Mouse (Mus musculus) olfactory bulb, adult 2 months (tissue): ENCODE results near the gene Fam131b. TPM values are rescaled to one million over a fixed set of nuclear protein-coding genes. Genes with fewer than 3 reads are reported as not detected.

Experiments
- H3K27ac ChIP-seq: fragments of 200-500 bp; 2 replicates; pipeline ENCODE4 v1.5.1; 2012; ENCODE audit warnings: low read depth, low read length; ENCODE audit not compliant: insufficient read depth
- H3K4me1 ChIP-seq: fragments of 200-500 bp; 2 replicates; pipeline ENCODE4 v1.6.1; 2012; ENCODE audit warnings: low read length; ENCODE audit not compliant: control insufficient read depth, insufficient read depth
- H3K4me3 ChIP-seq: fragments of 200-500 bp; 2 replicates; pipeline ENCODE4 v1.5.1; 2012; ENCODE audit warnings: mild to moderate bottlenecking, low read depth, low read length, moderate library complexity; ENCODE audit not compliant: insufficient read depth
- CTCF ChIP-seq: fragments of 200-500 bp; IDR thresholded peaks from 2 replicates; pipeline ENCODE4 v1.5.1; 2012; ENCODE audit warnings: low read depth, mild to moderate bottlenecking, low read length, moderate library complexity; ENCODE audit not compliant: insufficient read depth
- POLR2A ChIP-seq: fragments of 200-500 bp; IDR thresholded peaks from 2 replicates; pipeline ENCODE4 v1.6.1; 2012; ENCODE audit warnings: mild to moderate bottlenecking, low read depth, low read length, moderate library complexity; ENCODE audit not compliant: insufficient read depth
- WGBS: fragments of 180-500 bp; shearing (Covaris S2); methylation state at CpG from one replicate; pipeline ENCODE4 v1.1.7; 2018; 5-methylcytosine and 5-hydroxymethylcytosine counted together
- polyA plus RNA-seq: library from polyadenylated mRNA; stranded (reverse); fragments of >200 nt; gene quantifications from 2 replicates; pipeline ENCODE4 v1.2.4, GENCODE M21; 2012; ENCODE audit warnings: low replicate concordance; ENCODE audit not compliant: missing spikeins, insufficient read depth, insufficient read length

Fam131b gene
- polyA plus RNA-seq, 1 experiment, result not detected

GRCm38 (mm10) chr6:42342171-42342570 lies 17.7 kb upstream of the Fam131b start:
- WGBS, result 78% methylated on average over 1 of the region's 1 CpGs
- TF ChIP-seq CTCF, result no peak
- TF ChIP-seq POLR2A, result no peak
- Histone ChIP-seq H3K4me1 (peaks cover 3% of the 10 kb centered on the region; the same call in 1 of the 2 replicates), H3K4me3 (no peak overlapping the region), H3K27ac (no peak overlapping the region)

DNA sequence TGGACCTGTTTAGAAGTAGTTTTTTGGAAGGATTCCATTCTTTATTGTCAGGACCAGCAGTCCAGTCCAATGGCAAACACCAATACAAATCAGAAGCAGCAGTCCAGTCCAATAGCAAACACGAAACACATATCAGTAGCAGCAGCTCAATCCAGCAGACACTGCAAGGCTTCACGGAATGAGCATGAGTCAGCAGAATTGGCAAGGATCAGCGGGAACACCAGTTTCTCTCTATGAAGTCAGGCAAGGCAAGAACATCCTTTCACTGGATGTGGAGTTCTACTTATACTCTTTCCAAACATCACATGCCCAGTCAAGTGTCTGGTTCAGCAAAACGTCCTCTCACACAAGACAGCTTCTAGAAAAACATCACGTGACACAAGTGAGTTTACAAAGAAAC lies 15.5 kb upstream of the Fam131b start:
- no peak for TF ChIP-seq CTCF
- no peak for TF ChIP-seq POLR2A
- Histone ChIP-seq H3K27ac (no peak overlapping the region), H3K4me3 (no peak overlapping the region), H3K4me1 (peaks cover 3% of the 10 kb centered on the region; the same call in 1 of the 2 replicates)
- WGBS, result 62% methylated on average over 5 of the region's 5 CpGs

GRCm38 (mm10) chr6:42339189-42339588 lies 14.7 kb upstream of the Fam131b start:
- Histone ChIP-seq H3K4me3 (no peak overlapping the region), H3K4me1 (peaks cover 3% of the 10 kb centered on the region; the same call in 1 of the 2 replicates), H3K27ac (no peak overlapping the region)
- WGBS, result 94% methylated on average over 2 of the region's 2 CpGs
- TF ChIP-seq CTCF (no peak), POLR2A (no peak)

- TF ChIP-seq POLR2A (no peak), CTCF (no peak)
- Histone ChIP-seq H3K4me1 (no peaks in the 10 kb centered on the region), H3K27ac (no peak overlapping the region), H3K4me3 (no peak overlapping the region)
- 94% methylated on average over 3 of the region's 3 CpGs for WGBS
Observed at GRCm38 (mm10) chr6:42330946-42331345, 6.5 kb upstream of the Fam131b start.

DNA sequence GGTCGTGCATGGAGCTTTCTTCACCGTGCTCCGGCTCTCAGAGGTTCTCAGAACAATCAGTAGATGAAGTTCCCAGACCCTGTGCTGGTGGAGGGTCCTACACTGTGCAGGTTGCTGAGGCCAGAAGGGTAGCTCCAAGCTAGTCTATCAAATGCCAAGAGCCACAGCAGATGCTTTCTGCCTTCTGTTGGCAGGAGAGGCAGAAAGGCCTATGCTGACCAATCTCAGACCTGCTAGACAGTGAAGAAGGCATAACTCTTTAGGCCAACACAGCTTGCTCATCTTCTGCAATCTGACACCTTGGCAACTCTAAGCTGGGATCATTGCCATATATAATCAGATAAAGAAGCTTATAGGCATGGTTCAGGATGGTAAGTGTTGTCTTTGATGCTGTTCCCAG lies 5.8 kb upstream of the Fam131b start:
- no peak for TF ChIP-seq CTCF
- no peak for TF ChIP-seq POLR2A
- no peak overlapping the region for H3K27ac ChIP-seq
- H3K4me3 ChIP-seq, result no peak overlapping the region
- 85% methylated on average over 3 of the region's 3 CpGs for WGBS
- no peaks in the 10 kb centered on the region for H3K4me1 ChIP-seq

DNA sequence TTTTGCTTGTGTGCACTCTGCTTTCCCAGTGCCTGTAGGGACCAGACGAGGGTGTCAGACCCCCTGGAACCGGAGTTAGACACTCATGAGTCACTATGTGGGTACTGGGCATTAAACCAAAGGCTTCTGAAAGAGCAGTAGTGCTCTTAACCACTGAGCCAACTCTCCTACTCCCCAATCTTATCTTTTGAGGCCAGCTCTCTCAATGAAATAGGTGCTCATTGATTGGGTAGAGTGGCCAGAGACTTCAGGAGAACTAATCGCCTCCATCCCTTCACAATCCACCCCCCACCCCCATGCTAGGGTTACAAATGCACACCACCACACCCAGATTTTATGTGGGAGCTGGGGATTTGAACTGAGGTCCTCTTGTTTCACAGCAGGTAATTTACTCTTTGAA lies 4.3 kb upstream of the Fam131b start:
- WGBS, result 80% methylated on average over 3 of the region's 3 CpGs
- TF ChIP-seq POLR2A, result no peak
- TF ChIP-seq CTCF, result no peak

GRCm38 (mm10) chr6:42326509-42326908 lies 2.1 kb upstream of the Fam131b start:
- TF ChIP-seq POLR2A (no peak), CTCF (no peak)
- Histone ChIP-seq H3K4me3 (no peak overlapping the region), H3K4me1 (peaks cover 9% of the 10 kb centered on the region), H3K27ac (no peak overlapping the region)
- 92% methylated on average over 3 of the region's 3 CpGs for WGBS

More for the DNA sequence above, 4.3 kb upstream of the Fam131b start:
- Histone ChIP-seq H3K4me1 (no peaks in the 10 kb centered on the region), H3K4me3 (no peak overlapping the region), H3K27ac (no peak overlapping the region)

DNA sequence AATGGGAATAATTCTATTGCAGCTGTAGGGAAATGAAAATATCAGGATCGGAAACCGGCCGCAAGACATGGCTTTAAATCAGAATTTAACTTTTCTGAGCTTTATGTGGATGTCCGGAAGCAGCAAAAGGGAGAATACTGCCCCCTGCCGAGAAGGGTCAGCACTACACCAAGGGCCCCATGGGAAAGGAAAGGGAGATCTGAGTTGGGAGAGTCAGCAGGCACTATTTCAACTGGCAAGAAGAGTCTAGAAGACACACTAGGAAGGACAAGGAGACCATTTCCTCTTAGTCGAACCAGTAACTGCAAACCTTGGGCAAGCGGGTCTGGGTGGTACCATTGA lies 796 bp upstream of the Fam131b start:
- peak overlapping the region; percentile 91; the same call in 1 of the 2 replicates for H3K27ac ChIP-seq
- TF ChIP-seq CTCF (peak; percentile 49), POLR2A (no peak)
- 3% methylated on average over 7 of the region's 7 CpGs for WGBS

DNA sequence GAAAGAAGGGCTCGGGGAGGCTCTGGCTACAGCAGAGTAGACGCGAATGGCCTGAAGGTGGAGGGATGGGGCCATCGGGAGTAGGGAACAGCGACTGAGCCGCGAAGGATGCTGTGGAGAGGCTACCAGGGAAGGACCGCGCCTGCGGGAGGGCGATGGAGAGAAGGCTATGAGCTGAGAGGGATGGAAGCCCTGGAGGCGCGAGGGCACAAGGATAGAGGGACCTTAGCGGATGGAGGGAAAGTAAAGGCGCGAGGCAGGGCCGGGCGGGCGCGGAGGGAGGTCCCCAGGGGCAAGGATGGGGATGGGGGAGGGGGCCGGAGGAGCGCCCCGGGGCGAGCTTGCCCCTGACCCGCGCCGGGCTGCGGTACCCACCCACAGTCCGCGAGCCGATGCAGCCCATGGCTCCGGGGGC lies 369 bp downstream of the Fam131b start:
- Histone ChIP-seq H3K4me1 (peaks cover 12% of the 10 kb centered on the region), H3K27ac (peak overlapping the region; percentile 96), H3K4me3 (peak overlapping the region; percentile 85)
- WGBS, result 2% methylated on average over 25 of the region's 32 CpGs
- no peak for TF ChIP-seq POLR2A
- TF ChIP-seq CTCF, result no peak

More for the DNA sequence above, 796 bp upstream of the Fam131b start:
- Histone ChIP-seq H3K4me1 (peaks cover 12% of the 10 kb centered on the region), H3K4me3 (peak overlapping the region; percentile 85)
